Mouse (Mus musculus): ENCODE data around the gene Fam205a3.
"Not testable (repeated sequence)": the region's sequence is repeated elsewhere in the genome, so short reads cannot be mapped to it uniquely, and the experiment has no call there.

Fam205a3 gene

DNA sequence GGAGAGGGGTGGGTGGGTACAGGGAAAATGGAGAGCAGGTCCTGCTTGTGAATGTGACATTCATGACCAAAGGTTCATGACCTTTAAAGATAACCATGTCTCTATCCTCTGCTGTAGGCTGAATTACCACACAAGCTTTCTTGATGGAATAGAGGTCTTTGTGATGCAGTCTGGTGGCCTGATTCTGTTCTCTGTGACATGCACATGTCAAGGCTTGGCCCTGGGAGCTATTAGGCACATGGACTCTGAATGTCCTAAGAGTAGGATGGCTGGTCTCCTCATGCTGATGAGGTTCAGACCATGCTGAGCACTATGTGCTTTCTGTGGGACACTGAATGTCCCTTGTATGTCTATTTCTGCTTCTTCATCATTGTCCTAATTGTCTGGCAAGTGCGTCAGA, at the start of gene Fam205a3:
Fam205a3 (plus strand) TSS at position 301 of the 400 bp plus-strand sequence.
- DNase-seq (ENCODE audit: low read depth) = not testable (repeated sequence)

DNA sequence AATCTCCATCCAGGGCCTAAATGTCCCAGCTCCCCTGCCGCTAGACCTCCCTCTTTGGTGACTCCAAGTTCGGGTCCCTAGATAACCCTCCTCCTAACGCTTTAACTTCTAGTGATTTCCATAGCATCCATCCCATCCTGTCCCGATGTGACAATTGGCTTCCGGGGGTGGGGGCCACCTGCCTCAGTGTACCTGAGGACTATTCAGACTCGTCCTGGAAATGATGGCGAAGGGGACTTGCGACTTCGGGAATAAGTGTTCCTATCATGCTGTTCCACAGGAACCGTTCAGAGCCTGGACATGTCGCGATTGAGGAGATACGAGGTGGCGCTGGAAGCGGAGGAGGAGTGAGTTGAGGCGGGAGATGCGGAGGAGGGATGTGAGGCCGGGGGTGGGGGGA, 24.2 kb upstream of the Fam205a3 start, which contains the start of gene Gm21953:
Gm21953 (plus strand) TSS at position 301 of the 400 bp plus-strand sequence.
- not testable (repeated sequence) for DNase-seq (ENCODE audit: low read depth)

Measured in c-Kit-positive CD71-negative TER-119-negative erythroid progenitor cells, embryonic 14.5 days (primary cell).